Mouse (Mus musculus) small intestine, adult 2 months (tissue): ENCODE measurements around the gene Patz1.

Experiments
- CTCF ChIP-seq: fragments of 200-500 bp; IDR thresholded peaks from 2 replicates; pipeline ENCODE4 v1.5.1; 2012; ENCODE audit warnings: low read depth, mild to moderate bottlenecking, control low read depth, inconsistent platforms, low read length, moderate library complexity, mixed read lengths; ENCODE audit not compliant: insufficient replicate concordance, insufficient read length; ENCODE audit errors: extremely low read depth
- POLR2A ChIP-seq: fragments of 200-500 bp; IDR thresholded peaks from 2 replicates; pipeline ENCODE4 v1.6.1; 2012; ENCODE audit warnings: low read depth, mild to moderate bottlenecking, control low read depth, inconsistent platforms, low read length, moderate library complexity

DNA sequence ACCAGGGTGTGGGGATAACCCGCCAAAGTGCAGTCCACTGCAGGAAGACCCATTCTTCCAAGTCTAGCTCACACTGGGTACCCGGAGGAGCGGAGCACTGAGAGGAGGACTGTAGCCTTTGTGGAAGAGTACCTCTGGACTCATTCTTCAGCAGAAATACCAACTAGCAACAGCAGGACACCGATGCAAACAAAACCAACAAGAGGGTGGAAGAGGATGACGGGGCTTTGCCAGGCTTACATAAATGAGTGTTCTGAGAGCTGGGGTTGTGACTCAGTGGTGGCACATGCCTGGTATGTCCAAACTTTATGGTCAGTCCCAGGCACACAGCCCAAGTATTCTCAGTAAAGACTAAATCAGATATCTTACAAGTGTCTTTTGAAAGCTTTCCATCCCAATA is 12.4 kb downstream of the Patz1 start:
- no peak for TF ChIP-seq CTCF
- no peak for TF ChIP-seq POLR2A
